Mouse (Mus musculus) brain, embryonic 14.5 days (tissue): ENCODE data around the gene Srsf6. TPM values are rescaled to one million over a fixed set of nuclear protein-coding genes. Genes with fewer than 3 reads are reported as not detected.

Source experiments
- DNase-seq: peaks from one replicate; pipeline ENCODE4 v3.0.0-alpha.2; 2011; ENCODE audit warnings: low read depth
- CTCF ChIP-seq: fragments of 200-500 bp; IDR thresholded peaks from 2 replicates; pipeline ENCODE4 v1.5.1; 2012; ENCODE audit warnings: inconsistent platforms, mild to moderate bottlenecking, moderate library complexity, borderline replicate concordance; ENCODE audit not compliant: insufficient read depth, insufficient read length; ENCODE audit errors: extremely low read depth
- POLR2A ChIP-seq: fragments of 200-500 bp; IDR thresholded peaks from 2 replicates; pipeline ENCODE4 v1.6.1; 2012; ENCODE audit warnings: mild to moderate bottlenecking, inconsistent platforms, borderline replicate concordance; ENCODE audit not compliant: poor library complexity, insufficient read depth, insufficient read length, severe bottlenecking; ENCODE audit errors: extremely low read depth
- polyA plus RNA-seq: library from polyadenylated mRNA; depleted of rRNA; stranded (reverse); fragments of >200 nt; gene quantifications from 2 replicates; pipeline ENCODE4 v1.2.3, GENCODE M21; 2012

Srsf6 gene
- polyA plus RNA-seq, 1 experiment = 311 TPM

DNA sequence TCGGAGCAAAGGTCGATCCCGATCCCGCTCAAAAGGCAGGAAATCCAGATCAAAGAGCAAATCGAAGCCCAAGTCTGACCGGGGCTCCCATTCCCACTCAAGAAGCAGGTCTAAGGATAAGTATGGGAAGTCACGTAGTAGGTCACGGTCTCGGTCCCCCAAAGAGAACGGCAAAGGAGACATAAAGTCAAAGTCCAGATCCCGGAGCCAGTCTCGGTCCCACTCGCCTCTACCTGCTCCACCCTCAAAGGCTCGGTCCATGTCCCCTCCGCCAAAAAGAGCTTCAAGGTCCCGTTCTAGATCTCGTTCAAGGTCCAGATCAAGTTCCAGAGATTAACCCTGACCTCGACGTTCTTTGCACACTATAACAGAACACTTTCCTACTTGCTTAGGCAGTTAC, 3.1 kb downstream of the Srsf6 start:
- TF ChIP-seq POLR2A (no peak), CTCF (no peak)

DNA sequence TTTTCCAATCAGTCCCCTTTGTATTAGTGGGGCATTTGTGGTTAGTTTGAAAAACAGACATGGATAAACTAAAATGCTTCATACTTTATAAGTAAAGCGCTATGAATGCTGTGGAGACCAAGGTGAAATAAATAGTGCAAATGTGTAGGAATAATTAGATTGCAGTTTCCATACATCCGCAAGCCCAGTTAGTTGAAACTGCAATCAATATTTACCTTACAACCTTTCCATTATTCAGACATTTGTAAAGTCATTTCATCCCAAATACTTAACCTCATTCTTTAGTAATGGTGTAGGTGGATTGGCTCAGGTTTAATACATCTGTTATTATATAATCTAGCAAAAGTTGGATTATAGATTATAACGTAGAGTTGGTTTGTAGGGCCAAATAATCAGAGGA, 4.4 kb downstream of the Srsf6 start:
- no peak for DNase-seq

More for the DNA sequence above, 3.1 kb downstream of the Srsf6 start:
- no peak for DNase-seq

DNA sequence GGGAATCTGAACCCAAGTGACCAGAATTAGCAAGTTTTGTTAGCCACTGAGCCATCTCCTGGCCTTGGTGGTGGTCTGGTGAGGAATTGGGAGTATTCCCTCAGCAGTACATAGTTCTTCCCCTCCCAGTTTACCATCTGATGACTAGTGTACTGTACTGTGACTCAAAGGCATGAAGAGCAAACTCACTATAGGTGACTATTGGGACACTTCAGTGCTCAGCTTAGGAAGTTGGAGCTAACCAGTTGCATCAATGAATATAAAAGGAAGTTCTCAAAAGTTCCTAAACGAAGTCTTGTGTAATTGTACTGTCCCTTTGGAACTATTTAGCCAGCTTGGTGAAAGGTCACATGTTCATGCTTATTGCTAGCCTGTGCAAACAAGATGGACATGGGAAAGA, 8.2 kb downstream of the Srsf6 start:
- DNase-seq = no peak
- TF ChIP-seq POLR2A (no peak), CTCF (no peak)

More for the DNA sequence above, 4.4 kb downstream of the Srsf6 start:
- TF ChIP-seq POLR2A (no peak), CTCF (no peak)

GRCm38 (mm10) chr2:162943148-162943846, 12.0 kb downstream of the Srsf6 start, which contains the start of gene L3mbtl1:
Gene L3mbtl1, plus strand, starts transcription at chr2:162943472.
- peak; percentile 72 for DNase-seq
- no peak for TF ChIP-seq CTCF
- no peak for TF ChIP-seq POLR2A

DNA sequence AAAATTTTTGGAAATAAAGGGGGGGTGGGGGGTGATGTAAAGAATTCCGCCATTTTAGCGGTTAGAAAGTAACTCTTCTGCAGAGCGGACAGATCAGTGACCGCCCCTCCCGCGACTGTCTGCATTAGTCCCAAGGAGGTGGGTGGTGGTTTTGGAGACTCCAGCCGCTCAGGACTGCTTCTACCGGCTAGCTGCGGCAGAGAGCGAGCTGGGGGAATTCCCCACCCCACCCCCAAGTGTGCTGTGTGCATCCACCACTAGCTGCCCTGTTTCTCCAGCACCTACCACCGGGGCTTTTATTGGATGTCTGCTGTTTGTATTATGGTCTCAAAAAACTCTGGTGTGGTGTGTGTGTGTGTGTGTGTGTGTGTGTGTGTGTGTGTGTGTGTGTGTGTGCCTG, 12.6 kb downstream of the Srsf6 start:
- no peak for TF ChIP-seq CTCF
- TF ChIP-seq POLR2A = no peak
- no peak for DNase-seq

DNA sequence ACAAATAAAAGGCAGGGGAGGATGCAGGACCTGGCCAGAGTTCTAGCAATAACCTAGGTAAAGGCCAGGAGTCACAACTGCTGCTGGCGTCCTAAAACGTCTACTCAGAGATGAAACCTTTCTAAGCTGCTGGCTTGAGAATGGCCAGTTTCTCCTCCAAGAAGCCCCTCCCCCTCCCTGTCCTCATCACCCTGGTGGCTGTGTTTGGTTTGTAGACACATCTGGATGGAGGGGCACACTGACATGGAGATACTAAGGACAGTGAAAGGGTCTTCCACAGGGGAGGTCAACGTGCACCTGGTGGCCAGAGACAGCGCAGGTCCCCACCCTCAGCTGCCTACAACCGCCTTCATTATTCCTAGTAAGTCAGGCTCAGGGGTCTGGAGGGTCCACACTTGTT, 15.6 kb downstream of the Srsf6 start:
- no peak for DNase-seq
- no peak for TF ChIP-seq CTCF
- no peak for TF ChIP-seq POLR2A

GRCm38 (mm10) chr2:162947736-162948135, 16.4 kb downstream of the Srsf6 start:
- DNase-seq = peak; percentile 28
- TF ChIP-seq CTCF (no peak), POLR2A (no peak)

DNA sequence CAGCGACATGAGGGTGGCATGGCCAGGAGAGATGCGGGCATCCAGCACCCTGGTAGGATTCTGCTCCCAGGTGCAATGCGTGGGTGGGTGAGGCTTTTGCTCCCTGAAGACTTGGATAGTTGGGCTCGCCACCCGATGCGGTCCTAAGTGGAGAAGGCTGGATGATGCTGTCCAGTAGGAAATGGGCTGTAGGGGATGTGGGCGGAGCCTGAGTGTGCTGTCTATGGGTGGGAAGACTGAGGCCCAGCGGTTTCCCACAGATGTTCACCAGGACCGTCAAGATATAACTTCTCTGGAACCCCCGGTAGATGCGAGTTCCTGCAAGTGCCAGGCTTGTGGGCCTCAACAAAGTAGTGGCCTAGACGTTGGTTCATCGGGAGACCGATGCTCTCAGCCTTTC, 16.9 kb downstream of the Srsf6 start:
- no peak for DNase-seq
- TF ChIP-seq CTCF (no peak), POLR2A (no peak)

DNA sequence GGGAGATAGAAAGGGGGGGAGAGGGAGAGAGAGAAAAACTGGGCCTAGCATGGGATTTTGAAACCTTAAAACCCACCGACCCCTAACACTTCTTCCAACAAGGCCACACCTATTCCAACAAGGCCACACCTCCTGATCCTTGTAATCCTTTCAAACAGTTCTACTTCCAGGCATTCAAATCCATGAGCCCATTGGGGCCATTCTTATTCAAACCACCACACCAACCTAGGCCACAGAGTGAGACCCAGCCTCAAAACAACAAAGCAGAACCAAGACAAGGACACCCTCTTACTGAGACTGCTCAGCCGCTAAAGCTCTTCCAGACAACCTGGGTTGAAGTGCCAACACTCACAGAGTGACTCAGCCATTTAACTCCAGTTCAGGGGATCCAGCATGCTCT, 19.4 kb downstream of the Srsf6 start:
- DNase-seq = no peak
- TF ChIP-seq POLR2A = no peak
- no peak for TF ChIP-seq CTCF

DNA sequence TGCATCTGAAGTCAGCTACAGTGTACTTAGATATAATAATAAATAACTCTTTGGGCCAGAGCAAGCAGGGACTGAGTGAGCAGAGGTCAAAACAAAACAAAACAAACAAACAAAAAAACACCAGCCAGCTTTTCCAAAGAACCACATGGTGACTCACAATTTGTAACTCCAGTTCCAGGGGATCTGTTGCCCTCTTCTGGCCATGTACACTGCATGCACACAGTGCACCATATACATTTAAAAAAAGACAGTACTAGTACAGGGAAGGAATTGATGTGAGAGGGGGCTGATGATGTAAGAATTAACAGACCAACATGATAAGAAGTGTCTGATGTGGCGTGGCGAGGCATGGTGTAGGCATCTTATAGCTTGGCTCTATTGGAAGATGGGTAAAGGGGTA, 25.5 kb downstream of the Srsf6 start:
- DNase-seq = no peak
- TF ChIP-seq POLR2A (no peak), CTCF (no peak; the same call in 1 of the 2 replicates)

DNA sequence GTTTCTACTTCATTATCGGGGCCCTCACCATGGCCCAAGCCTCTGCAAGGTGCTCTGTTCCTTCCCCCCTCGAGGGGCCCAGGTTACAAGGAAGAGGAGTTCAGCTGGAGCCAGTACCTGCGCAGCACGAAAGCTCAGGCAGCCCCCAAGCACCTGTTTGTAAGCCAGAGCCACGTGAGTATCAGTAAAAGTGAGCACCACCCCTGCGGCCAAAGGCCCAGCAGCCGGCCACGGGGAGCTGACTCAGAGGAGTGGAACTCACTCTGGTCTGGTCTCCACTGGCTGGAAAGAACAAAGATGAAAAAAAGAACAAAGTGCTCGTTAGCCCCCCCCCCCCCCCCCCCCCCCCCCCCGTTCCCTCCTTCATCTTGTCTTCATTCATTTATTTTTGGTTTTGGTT, 30.0 kb downstream of the Srsf6 start:
- no peak for DNase-seq
- TF ChIP-seq POLR2A (no peak), CTCF (no peak)

- DNase-seq = no peak
- TF ChIP-seq POLR2A (no peak), CTCF (no peak)
These were observed 35.4 kb downstream of the Srsf6 start for GRCm38 (mm10) chr2:162966734-162967133.
